Mouse (Mus musculus) retina, postnatal 1 day (tissue): ENCODE measurements at regions not wholly inside any gene's neighbourhood (a gene's known extent, or its start where the extent isn't known, plus 50 kb on each side); places are given as distances from the start of the nearest gene placed in this dataset.

Source experiments
- DNase-seq: peaks from one replicate; pipeline ENCODE4 v3.0.0-alpha.2; 2012

DNA sequence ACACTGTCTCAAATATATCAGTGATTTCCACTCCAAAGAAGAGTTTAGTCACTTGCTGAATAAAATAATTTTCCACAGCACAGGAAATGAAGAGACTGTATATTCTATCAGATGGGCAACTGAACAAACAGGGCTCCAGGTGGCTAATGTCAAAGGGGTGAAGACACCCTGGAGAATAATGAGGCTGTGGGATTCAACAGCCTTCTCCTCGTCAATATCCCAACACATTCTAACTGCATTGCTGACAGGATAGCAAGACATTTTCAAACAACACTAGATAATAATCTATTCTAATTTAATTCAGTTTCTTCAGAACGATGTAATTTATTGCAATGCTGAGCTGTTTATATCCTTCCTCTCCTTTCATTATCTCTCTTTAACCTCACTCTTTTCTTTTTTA, 134.4 kb upstream of the Klhl13 start:
- no peak for DNase-seq

DNA sequence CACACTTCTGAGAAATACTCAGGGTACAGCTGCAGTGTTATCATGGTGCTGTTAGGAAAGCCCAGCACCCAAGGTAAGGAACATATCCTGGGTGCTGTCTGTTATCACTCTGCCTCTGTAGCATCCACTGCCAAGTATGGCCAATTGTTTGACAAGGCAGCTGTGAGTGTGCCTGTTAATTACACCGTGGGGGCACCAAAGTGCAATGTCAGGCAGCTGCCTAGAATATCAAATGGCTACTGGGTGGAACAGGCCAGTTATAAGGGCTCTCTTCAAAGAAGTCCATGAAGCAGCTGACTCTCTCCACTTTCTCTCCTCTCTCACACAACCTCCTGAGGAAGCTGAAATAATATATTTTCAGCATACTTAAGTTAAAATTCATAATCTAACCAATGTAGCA, 130.3 kb upstream of the Klhl13 start:
- DNase-seq = no peak

DNA sequence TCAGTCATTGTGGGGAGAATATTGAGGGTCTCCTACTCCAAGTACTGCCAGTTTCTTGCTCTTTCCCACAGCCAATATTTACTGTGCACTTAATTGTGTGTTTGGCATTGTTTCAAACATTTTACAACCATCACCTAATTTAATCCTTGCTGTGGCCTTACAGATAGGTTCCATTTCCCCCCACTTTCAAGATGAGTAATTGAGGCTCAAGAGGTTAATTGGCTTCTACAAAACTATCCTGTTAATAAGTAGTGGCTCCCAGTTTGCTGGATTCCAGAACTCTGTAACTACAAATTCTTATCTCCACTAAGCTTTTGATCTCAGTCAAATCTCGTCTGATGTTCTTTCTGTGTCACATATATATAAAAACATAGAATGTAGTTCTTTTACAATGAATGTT, 112.0 kb upstream of the Klhl13 start:
- DNase-seq = no peak

DNA sequence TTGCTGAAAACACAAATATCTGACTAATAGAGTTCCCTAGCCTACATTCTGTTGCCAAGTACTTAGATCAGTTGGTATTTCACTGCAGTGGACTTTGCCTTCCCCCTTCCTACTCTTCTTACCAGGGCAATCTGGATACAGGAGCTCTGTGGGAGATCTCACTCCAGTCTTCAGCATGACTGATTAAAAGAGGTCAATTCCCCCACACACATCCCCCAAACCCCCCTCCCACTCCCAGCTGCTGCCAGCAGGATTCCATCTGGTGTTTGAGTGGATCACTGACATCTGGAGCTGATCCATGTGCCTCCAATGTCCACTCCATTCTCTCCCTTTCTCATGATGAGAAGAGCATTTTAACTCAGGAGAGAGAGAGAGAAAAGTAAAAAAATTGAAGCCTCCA, 101.1 kb upstream of the Klhl13 start:
- DNase-seq = peak; percentile 39

DNA sequence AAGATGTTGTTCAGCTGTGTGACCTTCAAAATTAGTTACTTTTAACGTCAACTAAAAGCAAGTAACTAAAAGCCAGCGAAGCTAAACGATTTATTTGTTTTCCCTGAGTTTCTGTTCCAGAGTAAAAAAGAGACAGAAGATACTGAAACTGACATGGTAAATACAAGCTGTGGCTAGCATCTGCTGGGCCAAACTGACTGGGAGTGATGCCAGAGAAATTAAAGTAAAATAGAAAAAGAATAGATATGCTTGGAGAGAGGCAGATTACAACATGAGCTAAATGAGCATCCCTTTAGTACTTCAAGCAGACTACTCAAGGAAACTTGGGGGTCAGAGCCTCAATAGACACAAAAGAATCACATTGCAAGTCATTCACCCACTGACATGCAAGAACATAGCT, 88.7 kb upstream of the Klhl13 start:
- DNase-seq = no peak

DNA sequence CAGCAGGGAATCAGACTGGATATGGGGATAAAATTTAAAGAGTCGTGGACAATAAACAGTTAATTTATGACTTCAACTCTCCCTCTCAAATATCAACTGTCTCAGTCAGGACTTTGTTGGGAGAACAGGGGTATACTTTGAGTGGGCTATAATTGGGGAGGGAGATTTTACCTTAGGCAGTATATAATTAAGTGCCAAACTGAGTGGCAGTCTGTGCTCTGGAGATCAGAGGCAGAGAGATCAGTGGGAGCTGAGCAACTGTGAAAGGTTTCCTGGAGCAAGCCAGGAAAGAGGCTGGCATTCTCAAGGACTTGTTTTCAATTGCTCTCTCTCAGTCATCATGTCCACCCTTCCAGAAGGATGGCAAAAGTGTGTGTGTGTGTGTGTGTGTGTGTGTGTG, 57.9 kb upstream of the Klhl13 start:
- no peak for DNase-seq

DNA sequence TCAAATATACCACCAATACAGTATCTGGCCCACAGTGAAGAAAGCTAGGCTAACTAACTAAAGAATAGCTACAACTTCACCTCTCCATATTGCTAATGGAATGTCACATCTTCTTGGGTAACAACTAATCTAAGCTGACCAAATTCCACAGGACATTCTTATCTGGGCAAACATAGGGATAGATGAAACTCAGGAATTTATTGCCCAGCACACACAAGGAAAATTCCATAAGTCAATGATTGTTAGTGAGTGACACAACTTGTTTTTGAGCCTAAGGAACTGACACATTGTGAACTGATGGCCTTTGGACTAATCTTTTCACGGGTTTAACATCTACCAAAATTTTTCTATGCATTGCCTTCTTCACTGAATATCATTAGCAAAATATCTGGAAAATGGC, 52.6 kb upstream of the Klhl13 start:
- no peak for DNase-seq
